Mouse (Mus musculus) heart, postnatal 4 days (tissue): ENCODE data around the gene Gabbr2. TPM values are rescaled to one million over a fixed set of nuclear protein-coding genes. Genes with fewer than 3 reads are reported as not detected.

ENCODE experiments used
- DNase-seq: peaks from one replicate; pipeline ENCODE4 v3.0.0; 2021
- total RNA-seq, 2 experiments: library from RNA; stranded (reverse); gene quantifications; 2 replicates each; pipeline ENCODE4 v1.2.3; 2021

Gabbr2 gene
- total RNA-seq, 2 experiments from 2014 or later, result 0.19 TPM; not detected in 1

- DNase-seq, result no peak
Measured at GRCm38 (mm10) chr4:46860586-46860985, 131.1 kb downstream of the Gabbr2 start.

GRCm38 (mm10) chr4:46858899-46859298 lies 132.8 kb downstream of the Gabbr2 start:
- peak; percentile 78 for DNase-seq

- no peak for DNase-seq
Measured at GRCm38 (mm10) chr4:46856145-46856544, 135.5 kb downstream of the Gabbr2 start.

GRCm38 (mm10) chr4:46854686-46855385 lies 136.8 kb downstream of the Gabbr2 start:
- DNase-seq, result no peak

GRCm38 (mm10) chr4:46853852-46854460 lies 137.7 kb downstream of the Gabbr2 start:
- DNase-seq, result no peak

GRCm38 (mm10) chr4:46847745-46848144 lies 143.9 kb downstream of the Gabbr2 start:
- no peak for DNase-seq

- no peak for DNase-seq
Measured at GRCm38 (mm10) chr4:46846396-46846795, 145.3 kb downstream of the Gabbr2 start.

GRCm38 (mm10) chr4:46844982-46845643 lies 146.6 kb downstream of the Gabbr2 start:
- no peak for DNase-seq

- no peak for DNase-seq
Measured at GRCm38 (mm10) chr4:46844567-46844966, 147.1 kb downstream of the Gabbr2 start.

GRCm38 (mm10) chr4:46842596-46842995 lies 149.1 kb downstream of the Gabbr2 start:
- no peak for DNase-seq

- no peak for DNase-seq
Measured at GRCm38 (mm10) chr4:46840146-46840545, 151.5 kb downstream of the Gabbr2 start.

- no peak for DNase-seq
Measured at GRCm38 (mm10) chr4:46837362-46837761, 154.3 kb downstream of the Gabbr2 start.

- no peak for DNase-seq
Measured at GRCm38 (mm10) chr4:46836065-46836464, 155.6 kb downstream of the Gabbr2 start.

GRCm38 (mm10) chr4:46835064-46835463 lies 156.6 kb downstream of the Gabbr2 start:
- DNase-seq, result no peak

GRCm38 (mm10) chr4:46832834-46833544 lies 158.7 kb downstream of the Gabbr2 start:
- no peak for DNase-seq

- no peak for DNase-seq
Measured at GRCm38 (mm10) chr4:46829656-46830055, 162.0 kb downstream of the Gabbr2 start.

- DNase-seq, result no peak
Measured at GRCm38 (mm10) chr4:46828141-46828571, 163.5 kb downstream of the Gabbr2 start.

- DNase-seq, result no peak
Measured at GRCm38 (mm10) chr4:46827471-46827870, 164.2 kb downstream of the Gabbr2 start.

GRCm38 (mm10) chr4:46825846-46826529 lies 165.7 kb downstream of the Gabbr2 start:
- no peak for DNase-seq

- DNase-seq, result no peak
Measured at GRCm38 (mm10) chr4:46823738-46824137, 167.9 kb downstream of the Gabbr2 start.

GRCm38 (mm10) chr4:46821709-46822108 lies 170.0 kb downstream of the Gabbr2 start:
- no peak for DNase-seq

- no peak for DNase-seq
Measured at GRCm38 (mm10) chr4:46814954-46815353, 176.7 kb downstream of the Gabbr2 start.
